Mouse (Mus musculus): ENCODE measurements around the gene 1810049J17Rik. TPM values are rescaled to one million over a fixed set of nuclear protein-coding genes. Genes with fewer than 3 reads are reported as not detected.

1810049J17Rik gene
- polyA plus RNA-seq, 1 experiment: not detected

GRCm38 (mm10) chr15:12296228-12296627, 25.5 kb downstream of the 1810049J17Rik start:
- no peaks in the 10 kb centered on the region; the same call in 1 of the 2 replicates for H3K4me1 ChIP-seq (ENCODE audit: control insufficient read depth, insufficient read depth, low read length)
- H3K27ac ChIP-seq (ENCODE audit: control insufficient read depth, insufficient read depth, low read depth, low read length, poor library complexity): no peak overlapping the region
- TF ChIP-seq POLR2A (IDR thresholded peaks at IDR 0.05; ENCODE audit: borderline replicate concordance, control insufficient read depth, low read depth, low read length): no peak
- no peak for TF ChIP-seq CTCF (IDR thresholded peaks at IDR 0.05; ENCODE audit: control insufficient read depth, insufficient read depth, low read length)
- no peak overlapping the region for H3K4me3 ChIP-seq (replicated peaks; ENCODE audit: control insufficient read depth, low read depth, low read length)
- whole genome bisulfite sequencing: 50% methylated on average over 2 of the region's 2 CpGs

GRCm38 (mm10) chr15:12291757-12292156, 29.9 kb downstream of the 1810049J17Rik start:
- no peak overlapping the region for H3K4me3 ChIP-seq (replicated peaks; ENCODE audit: control insufficient read depth, low read depth, low read length)
- TF ChIP-seq CTCF (IDR thresholded peaks at IDR 0.05; ENCODE audit: control insufficient read depth, insufficient read depth, low read length) (no peak), POLR2A (IDR thresholded peaks at IDR 0.05; ENCODE audit: borderline replicate concordance, control insufficient read depth, low read depth, low read length) (no peak)
- H3K4me1 ChIP-seq (ENCODE audit: control insufficient read depth, insufficient read depth, low read length): no peaks in the 10 kb centered on the region
- 72% methylated on average over 2 of the region's 2 CpGs for WGBS
- no peak overlapping the region for H3K27ac ChIP-seq (ENCODE audit: control insufficient read depth, insufficient read depth, low read depth, low read length, poor library complexity)

DNA sequence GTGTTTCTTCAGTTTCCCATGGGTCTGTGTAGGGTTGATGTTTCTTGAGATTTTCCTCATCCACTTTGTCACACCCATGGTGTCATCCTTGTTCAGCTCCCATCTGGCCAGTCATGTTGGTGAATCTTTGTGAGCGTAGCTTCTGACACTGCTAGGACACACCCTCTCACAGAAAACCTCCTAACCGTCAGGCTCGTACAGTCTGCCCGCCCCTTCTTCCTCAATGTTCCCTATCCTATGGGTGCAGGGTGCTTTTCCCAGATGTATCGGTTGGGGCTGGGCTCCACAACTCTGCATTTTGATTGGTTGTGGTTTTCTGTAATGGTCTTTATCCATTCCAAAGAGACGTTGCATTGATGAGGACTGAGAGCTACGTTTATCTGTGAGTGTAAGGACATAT, 31.4 kb downstream of the 1810049J17Rik start:
- no peak for TF ChIP-seq POLR2A (IDR thresholded peaks at IDR 0.05; ENCODE audit: borderline replicate concordance, control insufficient read depth, low read depth, low read length)
- no peak for TF ChIP-seq CTCF (IDR thresholded peaks at IDR 0.05; ENCODE audit: control insufficient read depth, insufficient read depth, low read length)
- Histone ChIP-seq H3K4me3 (replicated peaks; ENCODE audit: control insufficient read depth, low read depth, low read length) (no peak overlapping the region), H3K4me1 (ENCODE audit: control insufficient read depth, insufficient read depth, low read length) (no peaks in the 10 kb centered on the region), H3K27ac (ENCODE audit: control insufficient read depth, insufficient read depth, low read depth, low read length, poor library complexity) (no peak overlapping the region)
- 84% methylated on average over 7 of the region's 7 CpGs for WGBS

GRCm38 (mm10) chr15:12285535-12285809, 36.2 kb downstream of the 1810049J17Rik start:
- WGBS: 83% methylated on average over 5 of the region's 5 CpGs
- Histone ChIP-seq H3K27ac (ENCODE audit: control insufficient read depth, insufficient read depth, low read depth, low read length, poor library complexity) (no peak overlapping the region), H3K4me1 (ENCODE audit: control insufficient read depth, insufficient read depth, low read length) (no peaks in the 10 kb centered on the region), H3K4me3 (replicated peaks; ENCODE audit: control insufficient read depth, low read depth, low read length) (no peak overlapping the region)
- TF ChIP-seq CTCF (IDR thresholded peaks at IDR 0.05; ENCODE audit: control insufficient read depth, insufficient read depth, low read length): no peak
- TF ChIP-seq POLR2A (IDR thresholded peaks at IDR 0.05; ENCODE audit: borderline replicate concordance, control insufficient read depth, low read depth, low read length): no peak

- Histone ChIP-seq H3K4me1 (ENCODE audit: control insufficient read depth, insufficient read depth, low read length) (no peaks in the 10 kb centered on the region), H3K4me3 (replicated peaks; ENCODE audit: control insufficient read depth, low read depth, low read length) (no peak overlapping the region), H3K27ac (ENCODE audit: control insufficient read depth, insufficient read depth, low read depth, low read length, poor library complexity) (no peak overlapping the region)
- TF ChIP-seq POLR2A (IDR thresholded peaks at IDR 0.05; ENCODE audit: borderline replicate concordance, control insufficient read depth, low read depth, low read length): no peak
- TF ChIP-seq CTCF (IDR thresholded peaks at IDR 0.05; ENCODE audit: control insufficient read depth, insufficient read depth, low read length): no peak
- 56% methylated on average over 6 of the region's 6 CpGs for WGBS
Measured at GRCm38 (mm10) chr15:12284794-12285534, 36.7 kb downstream of the 1810049J17Rik start.

GRCm38 (mm10) chr15:12279816-12280215, 41.9 kb downstream of the 1810049J17Rik start:
- no peaks in the 10 kb centered on the region for H3K4me1 ChIP-seq (ENCODE audit: control insufficient read depth, insufficient read depth, low read length)
- H3K4me3 ChIP-seq (replicated peaks; ENCODE audit: control insufficient read depth, low read depth, low read length): no peak overlapping the region
- no peak for TF ChIP-seq CTCF (IDR thresholded peaks at IDR 0.05; ENCODE audit: control insufficient read depth, insufficient read depth, low read length)
- TF ChIP-seq POLR2A (IDR thresholded peaks at IDR 0.05; ENCODE audit: borderline replicate concordance, control insufficient read depth, low read depth, low read length): no peak
- 85% methylated on average over 1 of the region's 1 CpGs for WGBS
- H3K27ac ChIP-seq (ENCODE audit: control insufficient read depth, insufficient read depth, low read depth, low read length, poor library complexity): no peak overlapping the region

DNA sequence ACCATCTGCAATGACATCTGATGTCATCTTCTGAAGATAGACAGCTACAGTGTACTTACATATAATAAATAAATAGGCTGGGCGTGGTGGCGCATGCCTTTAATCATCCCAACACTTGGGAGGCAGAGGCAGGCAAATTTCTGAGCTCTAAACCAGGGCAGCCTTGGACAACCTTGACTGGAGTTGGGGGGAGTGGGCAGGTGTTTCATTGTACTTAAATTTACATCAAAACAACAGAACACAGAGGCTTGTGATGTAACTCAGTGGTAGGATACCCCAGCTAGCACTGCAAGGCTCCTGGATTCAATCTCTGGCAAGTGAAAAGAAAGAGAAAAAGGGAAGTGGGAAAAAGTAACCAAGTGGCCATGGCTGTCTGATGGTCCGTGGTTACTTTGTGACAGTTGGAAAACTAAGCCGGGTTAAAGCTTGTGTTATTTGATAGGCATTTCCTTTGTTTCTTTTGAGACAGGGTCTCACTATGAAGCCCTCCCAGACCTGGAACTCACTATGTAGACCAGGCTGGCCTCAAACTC, 46.5 kb downstream of the 1810049J17Rik start:
- Histone ChIP-seq H3K4me1 (ENCODE audit: control insufficient read depth, insufficient read depth, low read length) (no peaks in the 10 kb centered on the region; the same call in 1 of the 2 replicates), H3K27ac (ENCODE audit: control insufficient read depth, insufficient read depth, low read depth, low read length, poor library complexity) (no peak overlapping the region), H3K4me3 (replicated peaks; ENCODE audit: control insufficient read depth, low read depth, low read length) (no peak overlapping the region)
- TF ChIP-seq CTCF (IDR thresholded peaks at IDR 0.05; ENCODE audit: control insufficient read depth, insufficient read depth, low read length) (no peak), POLR2A (IDR thresholded peaks at IDR 0.05; ENCODE audit: borderline replicate concordance, control insufficient read depth, low read depth, low read length) (no peak)
- WGBS: 45% methylated on average over 4 of the region's 4 CpGs

- Histone ChIP-seq H3K4me3 (replicated peaks; ENCODE audit: control insufficient read depth, low read depth, low read length) (no peak overlapping the region), H3K27ac (ENCODE audit: control insufficient read depth, insufficient read depth, low read depth, low read length, poor library complexity) (no peak overlapping the region), H3K4me1 (ENCODE audit: control insufficient read depth, insufficient read depth, low read length) (no peaks in the 10 kb centered on the region; the same call in 1 of the 2 replicates)
- WGBS: 52% methylated on average over 4 of the region's 4 CpGs
- no peak for TF ChIP-seq POLR2A (IDR thresholded peaks at IDR 0.05; ENCODE audit: borderline replicate concordance, control insufficient read depth, low read depth, low read length)
- TF ChIP-seq CTCF (IDR thresholded peaks at IDR 0.05; ENCODE audit: control insufficient read depth, insufficient read depth, low read length): no peak
Measured at GRCm38 (mm10) chr15:12274053-12274769, 47.5 kb downstream of the 1810049J17Rik start.

All from bone marrow, adult 2 months (tissue).